Mouse (Mus musculus): ENCODE data around the gene Cat.
A peak's percentile ranks its signal among the peaks of the same experiment; 100 is the strongest.

The Cat gene

GRCm38 (mm10) chr2:103484617-103485401 lies at the start of gene Cat:
TSS of gene Cat (minus strand) at chr2:103485160.
- peak; percentile 97 for DNase-seq

- DNase-seq, result no peak
These were observed 40.6 kb upstream of the Cat start for GRCm38 (mm10) chr2:103525596-103525995.

GRCm38 (mm10) chr2:103516472-103516871 lies 31.5 kb upstream of the Cat start:
- no peak for DNase-seq

GRCm38 (mm10) chr2:103515513-103516180 lies 30.7 kb upstream of the Cat start:
- DNase-seq, result no peak

- DNase-seq, result peak; percentile 5
These were observed 27.3 kb upstream of the Cat start for GRCm38 (mm10) chr2:103512066-103512795.

GRCm38 (mm10) chr2:103511631-103512030 lies 26.7 kb upstream of the Cat start:
- no peak for DNase-seq

- no peak for DNase-seq
These were observed 26.1 kb upstream of the Cat start for GRCm38 (mm10) chr2:103511042-103511441.

GRCm38 (mm10) chr2:103507651-103508050 lies 22.7 kb upstream of the Cat start:
- DNase-seq, result no peak

- DNase-seq, result no peak
These were observed 21.0 kb upstream of the Cat start for GRCm38 (mm10) chr2:103505956-103506355.

- DNase-seq, result no peak
These were observed 19.5 kb upstream of the Cat start for GRCm38 (mm10) chr2:103504463-103504862.

- no peak for DNase-seq
These were observed 15.8 kb upstream of the Cat start for GRCm38 (mm10) chr2:103500769-103501168.

- DNase-seq, result no peak
These were observed 10.9 kb upstream of the Cat start for GRCm38 (mm10) chr2:103495633-103496418.

- no peak for DNase-seq
These were observed 8.9 kb upstream of the Cat start for GRCm38 (mm10) chr2:103493827-103494226.

- DNase-seq, result no peak
These were observed 7.6 kb upstream of the Cat start for GRCm38 (mm10) chr2:103492526-103492925.

- DNase-seq, result no peak
These were observed 907 bp downstream of the Cat start for GRCm38 (mm10) chr2:103483986-103484520.

GRCm38 (mm10) chr2:103483289-103483985 lies 1.5 kb downstream of the Cat start:
- DNase-seq, result no peak

GRCm38 (mm10) chr2:103481314-103482231 lies 3.4 kb downstream of the Cat start:
- DNase-seq, result no peak

- DNase-seq, result no peak
These were observed 4.1 kb downstream of the Cat start for GRCm38 (mm10) chr2:103480871-103481270.

- DNase-seq, result no peak
These were observed 4.7 kb downstream of the Cat start for GRCm38 (mm10) chr2:103480240-103480639.

- no peak for DNase-seq
These were observed 6.6 kb downstream of the Cat start for GRCm38 (mm10) chr2:103478326-103478725.

GRCm38 (mm10) chr2:103477456-103477855 lies 7.5 kb downstream of the Cat start:
- DNase-seq, result peak; percentile 44

All from kidney, postnatal 14 days (tissue).